Mouse (Mus musculus): ENCODE measurements around the gene Rpl19. TPM values are rescaled to one million over a fixed set of nuclear protein-coding genes. Genes with fewer than 3 reads are reported as not detected.

The Rpl19 gene
- total and polyA plus RNA-seq, 2 experiments from 2014 or later: 462 to 673 TPM

GRCm38 (mm10) chr11:97998898-97999608 lies 27.5 kb upstream of the Rpl19 start:
- 52% methylated on average over 7 of the region's 7 CpGs for WGBS
- DNase-seq (ENCODE audit: low spot score) (no peak), ATAC-seq (no peak)
- Histone ChIP-seq H3K9me3 (ENCODE audit: low read length) (no peaks in the 10 kb centered on the region), H3K27me3 (ENCODE audit: insufficient read depth, low read length) (no peaks in the 10 kb centered on the region), H3K4me1 (ENCODE audit: insufficient read depth, low read length) (peaks cover 5% of the 10 kb centered on the region; the same call in 1 of the 2 replicates), H3K36me3 (ENCODE audit: insufficient read depth, low read length) (no peaks in the 10 kb centered on the region), H3K4me3 (ENCODE audit: low read length) (no peak overlapping the region), H3K9ac (replicated peaks; ENCODE audit: low read length) (no peak overlapping the region), H3K4me2 (ENCODE audit: low read depth, low read length) (no peak overlapping the region), H3K27ac (no peak overlapping the region)
- TF ChIP-seq CTCF (IDR thresholded peaks at IDR 0.05; ENCODE audit: low read depth): no peak

DNA sequence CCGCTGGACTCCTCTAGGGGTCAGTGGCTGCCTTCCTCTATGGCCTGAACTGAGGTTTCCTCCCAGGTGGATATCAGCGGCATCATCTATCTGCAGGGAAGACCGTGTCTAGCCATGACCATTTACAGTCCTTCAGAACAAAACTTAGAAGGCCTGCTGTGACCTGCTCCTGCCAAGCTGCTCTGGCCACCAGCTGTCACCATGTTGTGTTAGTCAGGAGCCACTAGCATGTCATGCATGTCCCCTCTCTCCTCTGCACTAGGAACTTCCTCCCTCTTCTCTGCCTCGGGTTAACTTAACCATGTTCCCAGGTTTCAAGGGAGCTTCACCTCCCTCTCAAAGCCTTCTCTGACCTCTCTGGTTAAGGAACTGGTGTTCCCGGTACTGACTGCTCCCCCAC lies 26.8 kb upstream of the Rpl19 start:
- WGBS: 53% methylated on average over 5 of the region's 5 CpGs
- H3K9me3 ChIP-seq (ENCODE audit: low read length): no peaks in the 10 kb centered on the region
- H3K4me1 ChIP-seq (ENCODE audit: insufficient read depth, low read length): no peaks in the 10 kb centered on the region
- no peaks in the 10 kb centered on the region for H3K27me3 ChIP-seq (ENCODE audit: insufficient read depth, low read length)
- no peaks in the 10 kb centered on the region; the same call in 1 of the 2 replicates for H3K36me3 ChIP-seq (ENCODE audit: insufficient read depth, low read length)
- TF ChIP-seq CTCF (IDR thresholded peaks at IDR 0.05; ENCODE audit: low read depth): no peak
- H3K4me2 ChIP-seq (ENCODE audit: low read depth, low read length): no peak overlapping the region
- ATAC-seq (no peak), DNase-seq (ENCODE audit: low spot score) (no peak)
- H3K4me3 ChIP-seq (ENCODE audit: low read length): no peak overlapping the region
- H3K27ac ChIP-seq: no peak overlapping the region
- no peak overlapping the region for H3K9ac ChIP-seq (replicated peaks; ENCODE audit: low read length)

GRCm38 (mm10) chr11:98000378-98001140 lies 26.0 kb upstream of the Rpl19 start:
- no peak overlapping the region for H3K4me3 ChIP-seq (ENCODE audit: low read length)
- TF ChIP-seq CTCF (IDR thresholded peaks at IDR 0.05; ENCODE audit: low read depth): no peak
- H3K4me1 ChIP-seq (ENCODE audit: insufficient read depth, low read length): no peaks in the 10 kb centered on the region
- H3K27me3 ChIP-seq (ENCODE audit: insufficient read depth, low read length): no peaks in the 10 kb centered on the region
- H3K27ac ChIP-seq: no peak overlapping the region
- no peak overlapping the region for H3K9ac ChIP-seq (replicated peaks; ENCODE audit: low read length)
- H3K9me3 ChIP-seq (ENCODE audit: low read length): no peaks in the 10 kb centered on the region
- WGBS: 45% methylated on average over 7 of the region's 7 CpGs
- H3K4me2 ChIP-seq (ENCODE audit: low read depth, low read length): no peak overlapping the region
- no peak for DNase-seq (ENCODE audit: low spot score)
- ATAC-seq: no peak
- H3K36me3 ChIP-seq (ENCODE audit: insufficient read depth, low read length): peaks cover 8% of the 10 kb centered on the region; the same call in 1 of the 2 replicates

GRCm38 (mm10) chr11:98001351-98001824 lies 25.1 kb upstream of the Rpl19 start:
- Histone ChIP-seq H3K4me3 (ENCODE audit: low read length) (no peak overlapping the region), H3K4me2 (ENCODE audit: low read depth, low read length) (no peak overlapping the region), H3K9me3 (ENCODE audit: low read length) (no peaks in the 10 kb centered on the region), H3K36me3 (ENCODE audit: insufficient read depth, low read length) (peaks cover 8% of the 10 kb centered on the region; the same call in 1 of the 2 replicates), H3K4me1 (ENCODE audit: insufficient read depth, low read length) (no peaks in the 10 kb centered on the region), H3K9ac (replicated peaks; ENCODE audit: low read length) (no peak overlapping the region), H3K27ac (no peak overlapping the region), H3K27me3 (ENCODE audit: insufficient read depth, low read length) (no peaks in the 10 kb centered on the region)
- 0 out of 2 replicates have a peak, but pooled peaks have one; percentile 18 for ATAC-seq
- 36% methylated on average over 11 of the region's 11 CpGs for WGBS
- no peak for DNase-seq (ENCODE audit: low spot score)
- no peak for TF ChIP-seq CTCF (IDR thresholded peaks at IDR 0.05; ENCODE audit: low read depth)

DNA sequence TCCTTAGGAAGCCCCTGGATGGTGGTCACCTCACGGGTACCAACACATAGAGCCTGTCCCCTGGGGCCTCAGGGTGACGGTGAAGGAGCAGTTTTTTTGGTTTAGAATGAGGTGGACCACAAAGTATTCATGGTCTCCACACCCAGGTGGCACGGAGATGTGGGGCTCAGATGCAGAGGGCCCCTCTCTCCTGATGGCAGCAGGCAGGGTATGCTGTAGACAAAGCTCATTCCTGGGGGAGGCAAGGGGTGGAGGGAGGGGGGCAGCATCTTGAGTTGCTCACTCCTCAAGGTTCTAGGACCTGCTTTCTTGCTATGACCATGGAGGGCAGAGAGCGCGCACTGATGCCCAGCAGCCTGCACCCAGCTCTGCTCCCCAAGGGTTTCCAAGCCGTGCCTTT lies 24.5 kb upstream of the Rpl19 start:
- no peaks in the 10 kb centered on the region for H3K9me3 ChIP-seq (ENCODE audit: low read length)
- H3K27ac ChIP-seq: no peak overlapping the region
- H3K27me3 ChIP-seq (ENCODE audit: insufficient read depth, low read length): no peaks in the 10 kb centered on the region
- TF ChIP-seq CTCF (IDR thresholded peaks at IDR 0.05; ENCODE audit: low read depth): no peak
- no peak for DNase-seq (ENCODE audit: low spot score)
- 61% methylated on average over 6 of the region's 6 CpGs for WGBS
- no peak overlapping the region for H3K4me2 ChIP-seq (ENCODE audit: low read depth, low read length)
- no peak overlapping the region for H3K4me3 ChIP-seq (ENCODE audit: low read length)
- no peak for ATAC-seq
- H3K9ac ChIP-seq (replicated peaks; ENCODE audit: low read length): no peak overlapping the region
- peaks cover 8% of the 10 kb centered on the region; the same call in 1 of the 2 replicates for H3K36me3 ChIP-seq (ENCODE audit: insufficient read depth, low read length)
- no peaks in the 10 kb centered on the region for H3K4me1 ChIP-seq (ENCODE audit: insufficient read depth, low read length)

- no peaks in the 10 kb centered on the region for H3K4me1 ChIP-seq (ENCODE audit: insufficient read depth, low read length)
- WGBS: 17% methylated on average over 12 of the region's 12 CpGs
- DNase-seq (ENCODE audit: low spot score): peak; percentile 87
- no peak overlapping the region for H3K9ac ChIP-seq (replicated peaks; ENCODE audit: low read length)
- 0 out of 2 replicates have a peak, but pooled peaks have one; percentile 24 for ATAC-seq
- no peaks in the 10 kb centered on the region for H3K27me3 ChIP-seq (ENCODE audit: insufficient read depth, low read length)
- 0 out of 2 replicates have a peak overlapping the region, but pooled peaks have one; percentile 10 for H3K4me2 ChIP-seq (ENCODE audit: low read depth, low read length)
- no peak overlapping the region for H3K27ac ChIP-seq
- no peak overlapping the region for H3K4me3 ChIP-seq (ENCODE audit: low read length)
- TF ChIP-seq CTCF (IDR thresholded peaks at IDR 0.05; ENCODE audit: low read depth): peak; percentile 86
- no peaks in the 10 kb centered on the region for H3K9me3 ChIP-seq (ENCODE audit: low read length)
- peaks cover 13% of the 10 kb centered on the region; the same call in 1 of the 2 replicates for H3K36me3 ChIP-seq (ENCODE audit: insufficient read depth, low read length)
Observed at GRCm38 (mm10) chr11:98002627-98003026, 23.9 kb upstream of the Rpl19 start.

Data from hindbrain, postnatal 0 days (tissue).